Mouse (Mus musculus) ES-E14 (cell line): Measurements from ENCODE around the gene Fbxw9. TPM values are rescaled to one million over a fixed set of nuclear protein-coding genes. Genes with fewer than 3 reads are reported as not detected.

ENCODE experiments used
- DNase-seq: peaks from one replicate; pipeline ENCODE4 v3.0.0-alpha.2; 2013; ENCODE audit warnings: low read depth, low spot score
- H3K27ac ChIP-seq: 2 replicates; pipeline ENCODE4 v1.5.1; 2012; ENCODE audit warnings: low read depth, mild to moderate bottlenecking, low read length, moderate library complexity, mixed read lengths; ENCODE audit not compliant: poor library complexity, insufficient read depth, severe bottlenecking
- H3K36me3 ChIP-seq: 2 replicates; pipeline ENCODE4 v1.6.1; 2012; ENCODE audit warnings: mild to moderate bottlenecking, low read length, moderate library complexity, mixed read lengths; ENCODE audit not compliant: control insufficient read depth, poor library complexity, insufficient read depth, severe bottlenecking
- H3K4me1 ChIP-seq, 2 experiments: fragments of 150-350 bp in 1 of 2; sonication (generic) in 1 of 2; 2 replicates each; pipeline ENCODE4 v1.6.1; 2012; ENCODE audit warnings: low read length in 2 of 2, mild to moderate bottlenecking in 1 of 2, mixed read lengths in 1 of 2; ENCODE audit not compliant: control insufficient read depth in 2 of 2, insufficient read depth in 2 of 2, poor library complexity in 1 of 2
- H3K4me3 ChIP-seq, 2 experiments: fragments of 150-350 bp in 1 of 2; sonication (generic) in 1 of 2; 2 replicates each; pipeline ENCODE4 v1.5.1; 2012; ENCODE audit warnings: low read length in 2 of 2, low read depth in 1 of 2, mild to moderate bottlenecking in 1 of 2, mixed read lengths in 1 of 2; ENCODE audit not compliant: insufficient read depth in 1 of 2, poor library complexity in 1 of 2, severe bottlenecking in 1 of 2
- H3K9ac ChIP-seq: 2 replicates; pipeline ENCODE4 v1.6.1; 2012; ENCODE audit warnings: low read depth, mild to moderate bottlenecking, low read length, mixed read lengths; ENCODE audit not compliant: poor library complexity, insufficient read depth, severe bottlenecking
- H3K9me3 ChIP-seq: fragments of 150-350 bp; sonication (generic); 2 replicates; pipeline ENCODE4 v1.6.1; 2012; ENCODE audit warnings: low read depth, mild to moderate bottlenecking, low read length; ENCODE audit not compliant: control insufficient read depth, insufficient read depth
- CHD2 ChIP-seq: IDR thresholded peaks from 2 replicates; pipeline ENCODE4 v1.6.1; 2014; ENCODE audit warnings: mild to moderate bottlenecking, low read depth, low read length, inconsistent platforms
- HCFC1 ChIP-seq: IDR thresholded peaks from 2 replicates; pipeline ENCODE4 v1.6.1; 2012; ENCODE audit warnings: low read length, inconsistent platforms, borderline replicate concordance; ENCODE audit not compliant: insufficient read depth
- MAFK ChIP-seq: IDR thresholded peaks from 2 replicates; pipeline ENCODE4 v1.6.1; 2014; ENCODE audit warnings: mild to moderate bottlenecking, low read depth, low read length, inconsistent platforms; ENCODE audit not compliant: insufficient read depth
- ZC3H11A ChIP-seq: IDR thresholded peaks from 2 replicates; pipeline ENCODE4 v1.6.1; 2012; ENCODE audit warnings: low read depth, mild to moderate bottlenecking, inconsistent platforms, low read length, borderline replicate concordance
- ZNF384 ChIP-seq: IDR thresholded peaks from 2 replicates; pipeline ENCODE4 v1.6.1; 2012; ENCODE audit warnings: low read depth, low read length, inconsistent platforms
- in situ Hi-C, 2 experiments: fragments of 600-800 bp; cut with MboI; formaldehyde crosslinking; loops; one replicate each; pipeline ENCODE4 v1.15.1; 2025; ENCODE audit warnings: low sequenced_read_pairs in 2 of 2, inconsistent platforms in 1 of 2; ENCODE audit not compliant: unreplicated experiment in 2 of 2
- total RNA-seq: library from RNA; depleted of rRNA; stranded (reverse); fragments of 300-350 nt; gene quantifications from 2 replicates; pipeline ENCODE4 v1.2.3, GENCODE M21; 2012

Fbxw9 gene
- total RNA-seq, 1 experiment = 49.3 TPM

DNA sequence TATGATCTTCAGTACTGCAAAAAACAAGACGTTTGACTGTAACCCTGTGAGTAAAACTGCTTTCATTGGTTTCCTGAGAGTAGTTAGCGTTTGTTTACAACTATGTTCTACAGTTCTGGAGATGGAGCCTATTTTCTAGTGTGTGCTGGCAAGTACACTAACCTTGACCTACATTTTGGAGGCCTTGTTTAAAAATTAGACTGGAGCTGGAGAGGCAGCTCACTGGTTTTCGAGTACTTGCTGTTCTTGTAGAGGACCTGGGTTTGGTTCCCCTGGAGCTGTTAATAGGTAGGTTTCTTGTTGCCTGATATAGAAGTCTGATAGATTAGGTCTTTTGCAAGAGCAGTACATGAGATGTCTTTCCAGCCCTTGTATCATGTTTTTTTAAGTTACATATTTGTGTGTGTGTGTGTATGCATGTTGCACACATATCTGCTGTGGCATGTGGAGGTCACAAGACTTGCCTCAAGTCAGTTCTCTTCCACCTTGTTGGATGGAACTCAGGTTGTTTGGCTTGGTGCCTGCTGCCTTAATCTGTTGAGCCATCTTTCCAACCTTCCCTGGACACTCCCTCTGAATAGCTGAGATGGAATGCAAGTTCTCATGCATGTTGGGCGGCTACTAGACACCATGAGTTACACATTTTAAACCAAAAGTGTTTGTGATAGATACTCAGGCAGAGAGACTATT is 27.1 kb upstream of the Fbxw9 start:
- Histone ChIP-seq H3K9ac (no peak overlapping the region), H3K4me1 (peaks cover 0 to 12% of the 10 kb centered on the region in 2 experiments; a peak in 3 of 4 replicates), H3K4me3 (no peak overlapping the region), H3K36me3 (peaks cover 27% of the 10 kb centered on the region), H3K9me3 (no peaks in the 10 kb centered on the region), H3K27ac (no peak overlapping the region)
- no peak for DNase-seq
- in situ Hi-C loops = no loop called here
- TF ChIP-seq ZC3H11A (no peak), ZNF384 (no peak), CHD2 (no peak), MAFK (no peak), HCFC1 (no peak)

DNA sequence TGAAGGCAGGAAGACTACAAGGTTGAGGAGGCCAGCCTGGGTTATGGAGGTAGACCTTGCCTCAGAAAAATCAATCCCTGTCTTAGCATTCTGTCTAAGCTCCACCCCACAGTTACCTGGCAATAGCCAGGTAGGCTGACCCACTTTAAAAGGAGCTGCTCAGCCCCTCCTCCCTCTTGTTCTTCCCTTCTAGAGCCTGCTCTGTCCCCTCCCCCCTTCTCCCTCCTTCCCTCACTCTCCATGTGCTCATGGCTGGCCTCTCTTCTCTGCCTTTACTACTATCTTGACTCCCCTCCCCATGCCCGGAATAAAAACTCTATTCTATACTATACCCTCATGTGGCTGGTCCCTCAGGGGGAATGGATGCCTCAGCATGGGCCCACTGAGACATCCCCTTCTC is 26.0 kb upstream of the Fbxw9 start:
- Histone ChIP-seq H3K4me3 (peak overlapping the region in 1 of 2 experiments; percentile 47; a peak in 1 of 4 replicates), H3K9me3 (no peaks in the 10 kb centered on the region), H3K36me3 (peaks cover 26% of the 10 kb centered on the region), H3K27ac (no peak overlapping the region; the same call in 1 of the 2 replicates), H3K4me1 (peaks cover 0 to 9% of the 10 kb centered on the region in 2 experiments; a peak in 2 of 4 replicates), H3K9ac (peak overlapping the region; percentile 55; the same call in 1 of the 2 replicates)
- in situ Hi-C loops = no loop called here
- DNase-seq = no peak
- TF ChIP-seq CHD2 (no peak), HCFC1 (no peak), ZNF384 (no peak), ZC3H11A (no peak), MAFK (no peak)

DNA sequence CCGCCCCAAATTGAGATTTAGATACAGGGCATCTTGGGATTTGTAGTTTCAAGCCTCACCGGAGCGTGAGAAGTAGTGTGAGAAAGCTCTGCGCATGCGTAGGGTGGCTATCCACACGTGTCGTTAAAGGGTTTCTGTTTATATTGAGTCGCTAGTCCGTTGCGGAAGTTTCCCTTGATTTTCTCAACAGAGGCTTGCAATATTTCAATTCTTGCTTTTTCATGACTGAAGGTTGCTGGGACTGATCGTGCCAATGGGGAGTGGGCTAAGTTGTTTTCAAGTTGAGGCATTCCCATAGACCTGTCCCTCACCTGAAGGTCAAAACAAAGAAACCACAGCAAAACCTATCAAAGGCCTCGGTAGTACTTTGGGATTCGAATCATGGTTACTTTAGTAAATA is 25.1 kb upstream of the Fbxw9 start:
- TF ChIP-seq ZNF384 (no peak), HCFC1 (peak; percentile 89)
- Histone ChIP-seq H3K9me3 (no peaks in the 10 kb centered on the region), H3K4me3 (peak overlapping the region; percentile 77 to 96), H3K4me1 (peaks cover 0 to 4% of the 10 kb centered on the region in 2 experiments; a peak in 2 of 4 replicates), H3K36me3 (peaks cover 17% of the 10 kb centered on the region), H3K27ac (no peak overlapping the region; the same call in 1 of the 2 replicates), H3K9ac (peak overlapping the region; percentile 99; the same call in 1 of the 2 replicates)
- peak; percentile 87 for DNase-seq
- in situ Hi-C loops = no loop called here

DNA sequence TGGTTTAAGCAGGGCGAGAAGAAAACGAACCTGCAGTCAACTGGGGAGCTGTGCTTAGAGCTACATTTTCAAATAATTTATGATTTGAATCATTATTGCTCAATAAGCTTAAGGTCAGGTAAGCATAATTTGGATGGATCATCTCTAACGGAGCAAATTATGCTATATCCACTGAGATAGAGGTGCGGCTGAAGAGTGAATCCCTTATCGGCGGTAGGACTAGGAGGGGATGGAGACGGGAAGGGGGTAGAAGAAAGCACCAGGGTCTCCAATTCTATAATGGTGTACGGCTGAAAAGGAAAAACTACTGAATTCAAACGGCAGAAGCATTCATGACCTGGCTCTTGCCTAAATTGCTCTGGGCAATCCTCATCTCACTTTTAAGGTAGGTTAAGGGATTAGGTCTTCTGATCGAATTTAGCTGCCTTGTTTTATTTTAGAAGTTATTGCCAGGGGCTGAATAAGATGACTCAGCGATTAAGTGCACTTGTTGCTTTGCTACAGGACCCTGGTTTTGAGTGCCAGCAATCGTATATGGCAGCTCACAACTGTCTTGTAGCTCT is 24.6 kb upstream of the Fbxw9 start:
- no peaks in the 10 kb centered on the region for H3K9me3 ChIP-seq
- peaks cover 17% of the 10 kb centered on the region for H3K36me3 ChIP-seq
- no peak for TF ChIP-seq ZNF384
- TF ChIP-seq MAFK = peak; percentile 85
- TF ChIP-seq ZC3H11A = no peak
- no peak for TF ChIP-seq HCFC1
- TF ChIP-seq CHD2 = no peak
- in situ Hi-C loops = no loop called here
- peaks cover 0 to 6% of the 10 kb centered on the region in 2 experiments; a peak in 2 of 4 replicates for H3K4me1 ChIP-seq
- H3K9ac ChIP-seq = peak overlapping the region; percentile 99
- no peak for DNase-seq
- peak overlapping the region; percentile 77 to 96 for H3K4me3 ChIP-seq
- peak overlapping the region; percentile 90 for H3K27ac ChIP-seq
